20 mouse cellular contexts compared by ENCODE assay signal in the genomic region with DNA sequence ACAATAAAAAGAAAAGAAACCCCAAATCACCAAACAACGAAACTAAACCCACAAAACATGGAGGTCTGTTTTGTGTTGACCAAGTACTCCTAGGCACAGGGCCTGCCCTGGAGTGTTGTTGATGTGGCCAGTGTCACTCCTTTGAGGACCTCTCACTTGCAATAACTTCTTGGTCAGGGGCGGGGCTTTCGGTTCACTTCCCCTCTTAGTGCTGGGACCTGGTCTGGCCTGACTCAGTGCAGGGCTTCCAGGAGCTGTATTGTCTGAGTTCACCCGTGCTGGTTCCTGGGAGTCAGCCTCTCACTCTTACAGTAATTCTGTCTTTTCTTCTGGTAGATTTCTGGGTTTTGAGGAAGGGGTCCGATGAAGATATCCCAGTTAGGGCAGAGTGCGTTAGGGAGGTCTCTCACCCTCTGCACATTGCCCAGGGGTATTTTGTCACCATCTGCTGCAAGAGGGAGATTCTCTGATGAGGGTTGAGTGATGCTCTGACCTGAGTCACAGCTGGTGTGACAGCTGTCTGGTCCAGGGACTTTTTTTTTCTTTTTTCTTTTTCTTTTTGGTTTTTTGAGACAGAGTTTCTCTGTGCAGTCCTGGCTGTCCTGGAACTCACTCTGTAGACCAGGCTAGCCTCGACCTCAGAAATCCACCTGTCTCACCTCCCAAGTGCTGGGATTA.
DNase-seq lines count a peak whose midpoint lies in the region; ATAC-seq and TF ChIP-seq lines count a peak whose summit lies in the region.
"Had no signal": no experiment of that assay in that cellular context is flagged by ENCODE, and none has a peak within 500 bp of the region (broad histone marks: within the 10 kb centered on the region; RNA-seq: fewer than 3 reads in every experiment).

No protein-coding gene starts in this region.

- no peak for DNase-seq in embryonic facial prominence, embryonic 14.5 days (ENCODE audit: low spot score)
- DNase-seq in embryonic facial prominence, embryonic 10.5 days (ENCODE audit: low spot score), result no peak
- DNase-seq in heart, adult 18-20 months, result no peak
- no peak for DNase-seq in layer of hippocampus, adult 9-11 months
- DNase-seq: cerebellum, adult 2 months; kidney, adult 9 months; kidney, postnatal 36 days; lung, embryonic 14.5 days; lung, postnatal 4 days; right cerebral cortex, postnatal 25 days had no signal

- H3K36me3 ChIP-seq in embryonic facial prominence, embryonic 14.5 days (ENCODE audit: control insufficient read depth, insufficient read depth, low read length), result no peaks in the 10 kb centered on the region
- H3K36me3 ChIP-seq in embryonic facial prominence, embryonic 10.5 days (replicated peaks), result no peaks in the 10 kb centered on the region
- H3K36me3 ChIP-seq in heart, embryonic 15.5 days, result no peaks in the 10 kb centered on the region
- no peaks in the 10 kb centered on the region for H3K36me3 ChIP-seq in myocyte (ENCODE audit: control insufficient read depth, insufficient read depth)
- no peaks in the 10 kb centered on the region for H3K36me3 ChIP-seq in forebrain, embryonic 12.5 days (replicated peaks)
- H3K36me3 ChIP-seq: embryonic facial prominence, embryonic 12.5 days; limb, embryonic 12.5 days; liver, embryonic 12.5 days; midbrain, embryonic 13.5 days had no signal

- H3K4me3 ChIP-seq in embryonic facial prominence, embryonic 14.5 days (ENCODE audit: low read depth, low read length), result no peak overlapping the region
- H3K4me3 ChIP-seq in embryonic facial prominence, embryonic 10.5 days, result no peak overlapping the region
- H3K4me3 ChIP-seq in heart, embryonic 15.5 days, result no peak overlapping the region
- no peak overlapping the region for H3K4me3 ChIP-seq in embryonic fibroblast, embryonic 13.5 days (ENCODE audit: insufficient read depth, low read length)
- no peak overlapping the region for H3K4me3 ChIP-seq in myocyte
- no peak overlapping the region for H3K4me3 ChIP-seq in forebrain, embryonic 12.5 days (replicated peaks)
- H3K4me3 ChIP-seq: embryonic facial prominence, embryonic 12.5 days; limb, embryonic 12.5 days; liver, embryonic 12.5 days; midbrain, embryonic 13.5 days had no signal

- H3K79me2 ChIP-seq in myocyte (ENCODE audit: control insufficient read depth, insufficient read depth), result no peaks in the 10 kb centered on the region

- 56% methylated on average over 7 of the region's 7 CpGs for WGBS in embryonic facial prominence, embryonic 14.5 days
- WGBS in embryonic facial prominence, embryonic 10.5 days, result 76% methylated on average over 7 of the region's 7 CpGs
- 61% methylated on average over 7 of the region's 7 CpGs for WGBS in heart, embryonic 15.5 days
- WGBS in forebrain, embryonic 12.5 days, result 76% methylated on average over 7 of the region's 7 CpGs

- peaks cover 8% of the 10 kb centered on the region; the same call in 1 of the 2 replicates for H3K4me1 ChIP-seq in embryonic facial prominence, embryonic 14.5 days (ENCODE audit: control insufficient read depth, insufficient read depth, low read length)
- peaks cover 17% of the 10 kb centered on the region for H3K4me1 ChIP-seq in embryonic facial prominence, embryonic 10.5 days
- peaks cover 46% of the 10 kb centered on the region for H3K4me1 ChIP-seq in heart, embryonic 15.5 days (replicated peaks)
- 0 out of 2 replicates have a peak, but pooled peaks cover 4% of the 10 kb centered on the region for H3K4me1 ChIP-seq in embryonic fibroblast, embryonic 13.5 days (ENCODE audit: control insufficient read depth, insufficient read depth, low read length)
- H3K4me1 ChIP-seq in forebrain, embryonic 12.5 days, result peaks cover 9% of the 10 kb centered on the region

- 0 out of 2 replicates have a peak, but pooled peaks cover 7% of the 10 kb centered on the region for H3K9me3 ChIP-seq in embryonic facial prominence, embryonic 14.5 days (ENCODE audit: control insufficient read depth, low read length)
- peaks cover 10% of the 10 kb centered on the region; the same call in 1 of the 2 replicates for H3K9me3 ChIP-seq in embryonic facial prominence, embryonic 10.5 days
- no peaks in the 10 kb centered on the region for H3K9me3 ChIP-seq in heart, embryonic 15.5 days (replicated peaks)
- H3K9me3 ChIP-seq in forebrain, embryonic 12.5 days, result peaks cover 12% of the 10 kb centered on the region; the same call in 1 of the 2 replicates
- H3K9me3 ChIP-seq: embryonic facial prominence, embryonic 12.5 days had no signal

- ATAC-seq in embryonic facial prominence, embryonic 14.5 days (ENCODE audit: low read depth), result no peak
- ATAC-seq in heart, embryonic 15.5 days (replicated peaks; ENCODE audit: insufficient number of reproducible peaks, insufficient read depth, low FRiP score, low read depth), result no peak
- no peak for ATAC-seq in forebrain, embryonic 12.5 days (ENCODE audit: low FRiP score)
- ATAC-seq: forebrain, embryonic 16.5 days; liver, embryonic 12.5 days; midbrain, embryonic 13.5 days had no signal

- peak overlapping the region; percentile 48; the same call in 1 of the 2 replicates for H3K27ac ChIP-seq in embryonic facial prominence, embryonic 14.5 days (replicated peaks; ENCODE audit: low read depth, low read length)
- no peak overlapping the region for H3K27ac ChIP-seq in embryonic facial prominence, embryonic 10.5 days (replicated peaks)
- H3K27ac ChIP-seq in heart, embryonic 15.5 days, result peak overlapping the region; percentile 99
- 0 out of 2 replicates have a peak overlapping the region, but pooled peaks have one; percentile 6 for H3K27ac ChIP-seq in embryonic fibroblast, embryonic 13.5 days (ENCODE audit: insufficient read depth, low read length)
- no peak overlapping the region for H3K27ac ChIP-seq in forebrain, embryonic 12.5 days
- H3K27ac ChIP-seq: embryonic facial prominence, embryonic 12.5 days; hindbrain, embryonic 14.5 days; limb, embryonic 12.5 days; liver, embryonic 12.5 days; midbrain, embryonic 13.5 days had no signal

- H3K27me3 ChIP-seq in embryonic facial prominence, embryonic 14.5 days (replicated peaks; ENCODE audit: control insufficient read depth, insufficient read depth, low read length), result no peaks in the 10 kb centered on the region
- H3K27me3 ChIP-seq in embryonic facial prominence, embryonic 10.5 days (replicated peaks; ENCODE audit: low read depth, poor library complexity, severe bottlenecking), result no peaks in the 10 kb centered on the region; the same call in 1 of the 2 replicates
- no peaks in the 10 kb centered on the region for H3K27me3 ChIP-seq in heart, embryonic 15.5 days
- H3K27me3 ChIP-seq in myocyte (ENCODE audit: control insufficient read depth, insufficient read depth, insufficient read length), result no peaks in the 10 kb centered on the region
- no peaks in the 10 kb centered on the region; the same call in 1 of the 2 replicates for H3K27me3 ChIP-seq in forebrain, embryonic 12.5 days
- H3K27me3 ChIP-seq: embryonic facial prominence, embryonic 12.5 days had no signal

- no peak overlapping the region for H3ac ChIP-seq in myocyte (ENCODE audit: control insufficient read depth, insufficient read length)

- no peak overlapping the region for H3K4me2 ChIP-seq in embryonic facial prominence, embryonic 14.5 days (ENCODE audit: low read depth, low read length)
- H3K4me2 ChIP-seq in heart, embryonic 15.5 days, result peak overlapping the region; percentile 77; the same call in 1 of the 2 replicates
- H3K4me2 ChIP-seq in myocyte (ENCODE audit: low read depth), result peak overlapping the region; percentile 67
- no peak overlapping the region for H3K4me2 ChIP-seq in forebrain, embryonic 12.5 days
- H3K4me2 ChIP-seq: embryonic facial prominence, embryonic 12.5 days; hindbrain, embryonic 14.5 days; limb, embryonic 12.5 days; liver, embryonic 12.5 days; lung, embryonic 14.5 days; midbrain, embryonic 13.5 days had no signal

- no peak for TF ChIP-seq POLR2A in embryonic fibroblast, embryonic 13.5 days (IDR thresholded peaks at IDR 0.05; ENCODE audit: low read depth, low read length)
- TF ChIP-seq POLR2A in myocyte (IDR thresholded peaks at IDR 0.05; ENCODE audit: insufficient read length, low read depth), result no peak

- no peak overlapping the region for H3K9ac ChIP-seq in embryonic facial prominence, embryonic 14.5 days (ENCODE audit: low read depth, low read length)
- peak overlapping the region; percentile 31; the same call in 1 of the 2 replicates for H3K9ac ChIP-seq in heart, embryonic 15.5 days
- no peak overlapping the region for H3K9ac ChIP-seq in forebrain, embryonic 12.5 days
- H3K9ac ChIP-seq: embryonic facial prominence, embryonic 12.5 days; hindbrain, embryonic 14.5 days; limb, embryonic 12.5 days; liver, embryonic 12.5 days; lung, embryonic 14.5 days; midbrain, embryonic 13.5 days had no signal

- no peak for TF ChIP-seq CTCF in embryonic fibroblast, embryonic 13.5 days (IDR thresholded peaks at IDR 0.05; ENCODE audit: borderline replicate concordance, insufficient read depth, low read length)

TF ChIP-seq in myocyte, 11 proteins besides CTCF, POLR2A, EP300 and RAD21:
- TF ChIP-seq MYOD1 (IDR thresholded peaks at IDR 0.05; ENCODE audit: control insufficient read depth in 1 of 3, insufficient read length in 2 of 3, low read depth in 2 of 3), result peak in 2 of 3 experiments; percentile 55 to 65
- no peak for TF ChIP-seq SRF (IDR thresholded peaks at IDR 0.05; ENCODE audit: control insufficient read depth, insufficient read length, low read depth)
- no peak for TF ChIP-seq REST (IDR thresholded peaks at IDR 0.05; ENCODE audit: insufficient read depth, insufficient read length)
- TF ChIP-seq TCF12 (IDR thresholded peaks at IDR 0.05; ENCODE audit: insufficient read depth, poor library complexity, severe bottlenecking), result peak; percentile 47
- TF ChIP-seq CEBPB (IDR thresholded peaks at IDR 0.05; ENCODE audit: insufficient read depth, poor library complexity, severe bottlenecking), result no peak
- peak; percentile 17 for TF ChIP-seq TCF3 (IDR thresholded peaks at IDR 0.05; ENCODE audit: insufficient read length, low read depth)
- TF ChIP-seq MYOG (IDR thresholded peaks at IDR 0.05; ENCODE audit: control insufficient read depth in 1 of 3, insufficient read depth in 1 of 3, insufficient read length in 2 of 3, low read depth in 2 of 3), result peak in 2 of 3 experiments; percentile 42 to 59

Comparison
In these comparisons a context has a peak if more than half of its experiments do, and no peak if none do; other contexts are left out.
1. H3K27ac ChIP-seq: peak in embryonic facial prominence, embryonic 14.5 days (single experiment), heart, embryonic 15.5 days (single experiment) and embryonic fibroblast, embryonic 13.5 days (single experiment); none in embryonic facial prominence, embryonic 10.5 days (single experiment) and forebrain, embryonic 12.5 days (single experiment).
2. H3K4me2 ChIP-seq: peak in heart, embryonic 15.5 days (single experiment) and myocyte (single experiment); none in embryonic facial prominence, embryonic 14.5 days (single experiment) and forebrain, embryonic 12.5 days (single experiment).